Mouse (Mus musculus): Measurements from ENCODE around the gene Epha5. TPM values are rescaled to one million over a fixed set of nuclear protein-coding genes. Genes with fewer than 3 reads are reported as not detected.

The Epha5 gene
- polyA plus RNA-seq, 1 experiment, result not detected

GRCm38 (mm10) chr5:84335834-84336465 lies 81.2 kb downstream of the Epha5 start:
- Histone ChIP-seq H3K4me3 (ENCODE audit: insufficient read depth, low read depth, low read length) (no peak overlapping the region), H3K4me1 (ENCODE audit: control insufficient read depth, insufficient read depth, insufficient read length, low read length) (no peaks in the 10 kb centered on the region), H3K27ac (replicated peaks; ENCODE audit: low read depth, low read length) (no peak overlapping the region)

DNA sequence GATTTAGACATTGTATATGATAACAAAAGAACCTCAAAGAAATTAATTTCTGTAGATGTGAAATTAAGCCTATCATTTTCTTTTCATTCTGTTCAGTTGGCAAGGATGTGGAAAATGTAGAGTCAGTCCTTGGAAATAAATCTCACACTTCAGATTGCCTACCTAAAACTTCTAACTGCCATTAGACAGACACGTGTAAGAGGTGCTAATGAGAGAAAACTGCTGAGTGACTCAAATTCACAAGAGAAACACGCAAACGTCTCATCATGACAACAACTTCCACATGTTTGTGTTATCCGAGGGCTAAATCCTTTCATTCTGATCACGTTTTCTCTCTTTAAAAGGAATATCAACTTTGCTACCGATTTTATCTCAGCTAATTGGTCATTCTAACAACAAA lies 82.7 kb downstream of the Epha5 start:
- Histone ChIP-seq H3K27ac (replicated peaks; ENCODE audit: low read depth, low read length) (no peak overlapping the region), H3K4me3 (ENCODE audit: insufficient read depth, low read depth, low read length) (no peak overlapping the region), H3K4me1 (ENCODE audit: control insufficient read depth, insufficient read depth, insufficient read length, low read length) (no peaks in the 10 kb centered on the region)

DNA sequence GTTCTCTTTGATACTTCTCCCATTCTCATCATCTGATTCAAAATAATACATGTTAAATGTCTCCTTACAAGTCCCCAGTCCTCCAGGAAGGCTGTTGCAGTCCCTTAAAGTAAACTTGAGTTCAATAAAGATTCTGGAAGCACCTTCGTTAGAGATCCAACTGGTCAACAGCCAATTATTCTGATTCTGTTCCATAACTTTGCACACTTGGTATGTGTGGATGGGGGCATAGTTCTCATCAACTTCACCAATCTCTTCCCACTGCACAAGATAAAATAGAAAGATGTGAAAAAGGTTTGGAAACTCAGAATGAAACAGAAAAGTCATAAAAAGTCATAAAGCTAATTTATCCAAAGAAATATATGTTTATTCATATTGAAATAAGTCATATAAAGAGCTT lies 85.6 kb downstream of the Epha5 start:
- H3K4me3 ChIP-seq (ENCODE audit: insufficient read depth, low read depth, low read length), result no peak overlapping the region
- H3K27ac ChIP-seq (replicated peaks; ENCODE audit: low read depth, low read length), result no peak overlapping the region
- H3K4me1 ChIP-seq (ENCODE audit: control insufficient read depth, insufficient read depth, insufficient read length, low read length), result no peaks in the 10 kb centered on the region

DNA sequence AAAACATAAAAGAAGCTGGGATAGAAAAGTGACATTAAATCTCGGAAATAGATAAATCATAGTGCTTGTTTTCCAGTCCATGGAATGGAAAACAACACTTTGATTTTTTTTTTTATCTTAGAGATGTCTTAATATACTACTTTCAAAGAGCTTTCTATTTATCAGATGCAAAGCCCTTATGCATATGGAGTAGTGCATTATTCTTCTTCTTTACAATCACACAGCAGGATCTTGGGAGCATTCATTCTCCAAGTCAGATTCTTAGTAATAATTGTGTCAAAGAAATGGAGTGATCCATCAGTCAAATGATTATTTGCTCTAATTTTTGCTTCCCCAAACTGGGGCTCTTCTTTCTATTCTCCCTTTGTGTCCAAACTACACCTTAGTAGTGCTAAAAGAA lies 96.6 kb downstream of the Epha5 start:
- no peak overlapping the region for H3K27ac ChIP-seq (replicated peaks; ENCODE audit: low read depth, low read length)
- H3K4me1 ChIP-seq (ENCODE audit: control insufficient read depth, insufficient read depth, insufficient read length, low read length), result no peaks in the 10 kb centered on the region
- H3K4me3 ChIP-seq (ENCODE audit: insufficient read depth, low read depth, low read length), result no peak overlapping the region

- Histone ChIP-seq H3K27ac (replicated peaks; ENCODE audit: low read depth, low read length) (no peak overlapping the region), H3K4me3 (ENCODE audit: insufficient read depth, low read depth, low read length) (no peak overlapping the region), H3K4me1 (ENCODE audit: control insufficient read depth, insufficient read depth, insufficient read length, low read length) (no peaks in the 10 kb centered on the region)
Observed at GRCm38 (mm10) chr5:84320138-84320537, 97.0 kb downstream of the Epha5 start.

DNA sequence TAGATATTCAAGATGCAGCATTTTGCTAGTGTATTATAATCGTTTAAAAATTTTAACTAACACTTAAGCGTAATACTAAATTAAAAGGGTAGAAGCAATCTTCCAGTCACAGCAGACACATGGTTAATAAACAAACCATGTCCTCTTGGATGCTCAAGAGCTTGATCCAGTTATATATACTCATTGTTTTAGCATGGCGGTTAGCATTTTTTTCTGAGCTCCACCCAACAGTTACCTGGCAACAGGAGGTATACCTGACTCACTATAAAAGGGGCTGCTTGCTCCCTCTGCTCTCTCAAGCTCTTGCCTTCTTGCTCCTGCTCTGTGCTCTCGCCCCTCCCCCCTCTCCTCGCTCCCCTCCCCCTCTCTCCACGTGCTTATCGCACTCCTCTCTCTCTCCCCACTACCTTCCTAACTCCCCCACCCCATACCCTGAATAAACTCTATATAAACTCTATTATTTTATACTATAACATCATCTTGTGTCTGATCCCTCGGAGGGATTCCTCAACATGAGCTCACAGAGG lies 98.3 kb downstream of the Epha5 start:
- no peaks in the 10 kb centered on the region for H3K4me1 ChIP-seq (ENCODE audit: control insufficient read depth, insufficient read depth, insufficient read length, low read length)

GRCm38 (mm10) chr5:84317839-84318238 lies 99.3 kb downstream of the Epha5 start:
- H3K4me1 ChIP-seq (ENCODE audit: control insufficient read depth, insufficient read depth, insufficient read length, low read length), result no peaks in the 10 kb centered on the region
- no peak overlapping the region for H3K4me3 ChIP-seq (ENCODE audit: insufficient read depth, low read depth, low read length)
- no peak overlapping the region for H3K27ac ChIP-seq (replicated peaks; ENCODE audit: low read depth, low read length)

More for the DNA sequence above, 98.3 kb downstream of the Epha5 start:
- no peak overlapping the region for H3K4me3 ChIP-seq (ENCODE audit: insufficient read depth, low read depth, low read length)
- no peak overlapping the region for H3K27ac ChIP-seq (replicated peaks; ENCODE audit: low read depth, low read length)

- Histone ChIP-seq H3K4me3 (ENCODE audit: insufficient read depth, low read depth, low read length) (no peak overlapping the region), H3K27ac (replicated peaks; ENCODE audit: low read depth, low read length) (no peak overlapping the region), H3K4me1 (ENCODE audit: control insufficient read depth, insufficient read depth, insufficient read length, low read length) (no peaks in the 10 kb centered on the region)
Observed at GRCm38 (mm10) chr5:84313619-84314018, 103.6 kb downstream of the Epha5 start.

DNA sequence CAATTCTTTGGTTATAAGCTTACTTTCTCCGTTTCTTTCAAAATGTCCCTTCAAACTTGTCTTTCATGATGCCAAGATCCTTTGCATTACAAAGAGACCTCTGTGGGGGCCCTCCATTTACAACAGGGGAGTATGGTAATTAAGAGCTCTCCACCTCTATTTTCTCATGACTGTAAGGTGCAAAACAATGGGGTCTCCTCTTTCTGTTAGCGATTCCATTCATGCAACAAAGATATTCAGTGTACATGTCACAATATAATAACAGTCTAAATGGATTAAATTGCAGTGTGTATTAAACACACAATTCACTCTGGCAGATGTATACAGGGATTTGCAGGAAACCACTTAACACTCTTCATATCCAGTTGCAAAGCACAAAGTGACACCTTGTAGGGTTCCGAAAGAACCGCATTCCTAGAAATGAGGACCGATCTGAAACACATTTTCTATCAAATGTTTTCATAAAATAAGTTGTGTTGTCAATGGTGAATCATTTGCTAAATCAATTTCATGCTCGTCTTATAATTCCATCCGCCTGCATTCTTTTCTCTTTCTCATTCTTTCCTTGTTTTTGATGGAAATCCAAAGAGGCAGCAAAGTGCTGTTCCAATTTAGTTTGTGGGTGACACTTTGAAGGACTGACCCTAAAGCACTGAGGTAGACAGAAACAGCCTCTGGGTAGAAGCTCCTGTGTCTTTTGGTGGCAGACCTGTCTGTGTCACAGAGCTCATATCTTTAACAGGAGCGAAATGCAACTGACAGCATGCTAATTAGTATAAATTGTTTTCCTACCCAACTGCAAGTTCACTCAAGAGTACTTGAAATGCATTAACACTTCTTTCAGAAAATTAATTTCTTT lies 118.1 kb downstream of the Epha5 start:
- no peaks in the 10 kb centered on the region for H3K4me1 ChIP-seq (ENCODE audit: control insufficient read depth, insufficient read depth, insufficient read length, low read length)
- H3K4me3 ChIP-seq (ENCODE audit: insufficient read depth, low read depth, low read length), result no peak overlapping the region
- no peak overlapping the region for H3K27ac ChIP-seq (replicated peaks; ENCODE audit: low read depth, low read length)

- Histone ChIP-seq H3K27ac (replicated peaks; ENCODE audit: low read depth, low read length) (no peak overlapping the region), H3K4me1 (ENCODE audit: control insufficient read depth, insufficient read depth, insufficient read length, low read length) (no peaks in the 10 kb centered on the region), H3K4me3 (ENCODE audit: insufficient read depth, low read depth, low read length) (no peak overlapping the region)
Observed at GRCm38 (mm10) chr5:84289429-84289977, 127.7 kb downstream of the Epha5 start.

DNA sequence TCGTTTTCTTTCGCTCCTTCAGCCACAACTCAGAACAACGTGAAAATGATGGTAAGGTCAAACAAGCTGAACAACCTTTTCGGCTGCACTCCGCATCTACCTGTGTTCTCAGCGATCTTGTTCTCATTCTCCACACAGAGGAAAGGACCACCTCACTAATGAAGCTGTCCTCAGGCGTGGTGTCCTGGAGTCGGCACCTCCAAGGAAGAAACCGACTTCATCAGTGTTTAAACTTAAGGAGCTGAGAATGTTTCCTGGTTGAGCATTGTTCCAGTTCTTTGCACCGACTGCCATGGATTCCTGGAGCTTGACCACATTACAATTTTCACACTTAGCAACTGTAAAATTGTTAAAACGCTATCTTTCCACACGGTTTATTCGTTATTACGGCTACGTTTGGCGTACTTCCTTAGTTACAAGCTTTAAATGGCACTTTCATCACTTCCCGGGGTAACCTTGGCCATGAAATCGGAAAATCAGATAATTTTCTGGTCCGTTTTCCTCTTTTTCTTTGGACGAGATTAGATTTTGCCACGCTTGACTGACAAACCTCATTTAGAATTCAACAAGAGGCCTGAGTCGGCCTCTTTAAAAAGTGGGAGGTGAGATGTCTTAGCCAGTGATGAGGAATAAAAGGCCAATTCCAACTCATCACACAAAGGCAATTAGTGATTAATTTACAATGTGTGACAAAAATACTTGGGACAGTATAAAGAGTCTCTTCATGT lies 135.7 kb downstream of the Epha5 start:
- no peaks in the 10 kb centered on the region for H3K4me1 ChIP-seq (ENCODE audit: control insufficient read depth, insufficient read depth, insufficient read length, low read length)
- H3K27ac ChIP-seq (replicated peaks; ENCODE audit: low read depth, low read length), result no peak overlapping the region

DNA sequence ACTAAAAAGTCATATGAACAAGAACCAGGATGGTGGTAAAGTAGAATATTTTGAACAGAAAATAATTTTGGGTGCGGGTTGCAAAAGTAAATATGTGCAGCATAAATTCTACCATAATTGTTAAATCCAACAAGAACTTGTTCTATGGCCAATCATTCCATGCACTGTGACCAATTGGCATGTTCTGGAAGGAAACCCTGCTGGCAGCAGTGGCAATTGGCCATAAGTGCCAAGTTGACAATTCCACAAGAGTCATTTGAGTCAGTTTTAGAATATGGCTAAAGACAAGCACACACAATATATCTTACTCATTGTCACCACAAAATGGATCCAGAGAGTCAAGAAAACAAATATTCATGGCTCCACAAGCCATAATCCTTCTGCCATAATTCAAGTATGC lies 140.2 kb downstream of the Epha5 start:
- H3K27ac ChIP-seq (replicated peaks; ENCODE audit: low read depth, low read length), result no peak overlapping the region
- no peaks in the 10 kb centered on the region for H3K4me1 ChIP-seq (ENCODE audit: control insufficient read depth, insufficient read depth, insufficient read length, low read length)
- no peak overlapping the region for H3K4me3 ChIP-seq (ENCODE audit: insufficient read depth, low read depth, low read length)

More for the DNA sequence above, 135.7 kb downstream of the Epha5 start:
- H3K4me3 ChIP-seq (ENCODE audit: insufficient read depth, low read depth, low read length), result no peak overlapping the region

DNA sequence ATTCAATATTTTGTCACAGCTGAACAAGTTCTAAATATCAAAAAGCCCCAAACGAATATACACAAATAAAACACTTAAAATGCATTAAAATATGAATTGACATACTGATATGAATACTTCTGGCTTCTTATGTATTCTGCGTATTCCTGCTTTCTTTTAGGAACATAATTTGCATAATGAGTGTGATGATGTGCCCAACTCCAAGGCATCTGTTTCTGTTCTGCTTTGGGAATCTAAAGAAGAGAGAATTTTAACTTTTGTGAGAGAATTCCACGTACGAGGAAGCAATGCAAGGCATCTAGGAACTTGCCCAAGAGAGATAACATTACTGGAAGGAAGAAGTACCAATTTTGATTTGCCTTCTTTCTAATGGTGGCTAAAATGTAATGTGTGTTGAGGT lies 151.8 kb downstream of the Epha5 start:
- Histone ChIP-seq H3K27ac (replicated peaks; ENCODE audit: low read depth, low read length) (no peak overlapping the region), H3K4me3 (ENCODE audit: insufficient read depth, low read depth, low read length) (no peak overlapping the region), H3K4me1 (ENCODE audit: control insufficient read depth, insufficient read depth, insufficient read length, low read length) (no peaks in the 10 kb centered on the region)

GRCm38 (mm10) chr5:84263999-84264398 lies 153.2 kb downstream of the Epha5 start:
- no peak overlapping the region for H3K27ac ChIP-seq (replicated peaks; ENCODE audit: low read depth, low read length)
- no peaks in the 10 kb centered on the region for H3K4me1 ChIP-seq (ENCODE audit: control insufficient read depth, insufficient read depth, insufficient read length, low read length)
- no peak overlapping the region for H3K4me3 ChIP-seq (ENCODE audit: insufficient read depth, low read depth, low read length)

GRCm38 (mm10) chr5:84229971-84230370 lies 187.2 kb downstream of the Epha5 start:
- H3K27ac ChIP-seq (replicated peaks; ENCODE audit: low read depth, low read length), result no peak overlapping the region
- no peak overlapping the region for H3K4me3 ChIP-seq (ENCODE audit: insufficient read depth, low read depth, low read length)
- H3K4me1 ChIP-seq (ENCODE audit: control insufficient read depth, insufficient read depth, insufficient read length, low read length), result no peaks in the 10 kb centered on the region

Data from brown adipose tissue, adult 24 weeks (tissue).